Mouse (Mus musculus) heart, postnatal 0 days (tissue): ENCODE results near the gene Gm42906.

ENCODE experiments used
- CTCF ChIP-seq: IDR thresholded peaks from 2 replicates; pipeline ENCODE4 v1.5.1; 2016; ENCODE audit warnings: antibody characterized with exemption, control low read depth, low read depth
- EP300 ChIP-seq: IDR thresholded peaks from 2 replicates; pipeline ENCODE4 v1.6.1; 2016; ENCODE audit warnings: antibody characterized with exemption, low read depth

GRCm38 (mm10) chr5:151148079-151148478 is 279.9 kb downstream of the Gm42906 start:
- TF ChIP-seq CTCF (no peak), EP300 (no peak)
